Mouse (Mus musculus) kidney, embryonic 16.5 days (tissue): ENCODE measurements around the gene Cryba1. TPM values are rescaled to one million over a fixed set of nuclear protein-coding genes. Genes with fewer than 3 reads are reported as not detected.
A peak's percentile ranks its signal among the peaks of the same experiment; 100 is the strongest.
"Not testable (repeated sequence)": the region's sequence is repeated elsewhere in the genome, so short reads cannot be mapped to it uniquely, and the experiment has no call there.

Experiments
- ATAC-seq: fragments of 200-750 bp; cut with Nextera tagmentation; 2 replicates; pipeline ENCODE4 v1.8.0; 2017; ENCODE audit warnings: moderate TSS enrichment; ENCODE audit not compliant: low FRiP score, low TSS enrichment
- H3K27ac ChIP-seq: fragments of 300-500 bp; sonication (generic); 2 replicates; pipeline ENCODE4 v1.5.1; 2014; ENCODE audit warnings: low read length
- H3K27me3 ChIP-seq: fragments of 300-500 bp; sonication (generic); 2 replicates; pipeline ENCODE4 v1.6.1; 2014; ENCODE audit warnings: low read length, control low read depth, mixed read lengths; ENCODE audit not compliant: insufficient read depth
- H3K36me3 ChIP-seq: fragments of 300-500 bp; sonication (generic); 2 replicates; pipeline ENCODE4 v1.6.1; 2014; ENCODE audit warnings: low read length, control low read depth, mixed read lengths; ENCODE audit not compliant: insufficient read depth
- H3K4me1 ChIP-seq: fragments of 300-500 bp; sonication (generic); 2 replicates; pipeline ENCODE4 v1.6.1; 2014; ENCODE audit warnings: low read length, control low read depth, mixed read lengths; ENCODE audit not compliant: insufficient read depth
- H3K4me2 ChIP-seq: fragments of 300-500 bp; sonication (generic); replicated peaks from 2 replicates; pipeline ENCODE4 v1.6.1; 2014; ENCODE audit warnings: low read depth, low read length
- H3K4me3 ChIP-seq: fragments of 300-500 bp; sonication (generic); 2 replicates; pipeline ENCODE4 v1.5.1; 2014; ENCODE audit warnings: mild to moderate bottlenecking, low read length
- H3K9ac ChIP-seq: fragments of 300-500 bp; sonication (generic); replicated peaks from 2 replicates; pipeline ENCODE4 v1.6.1; 2014; ENCODE audit warnings: low read length
- H3K9me3 ChIP-seq: fragments of 300-500 bp; sonication (generic); 2 replicates; pipeline ENCODE4 v1.6.1; 2016; ENCODE audit warnings: low read length, control low read depth
- WGBS: fragments of 180-500 bp; shearing (Covaris S2); extraction: QIAGEN DNeasy Blood & Tissue Kit; methylation state at CpG from one replicate; pipeline ENCODE4 v1.1.7; 2014; 5-methylcytosine and 5-hydroxymethylcytosine counted together
- polyA plus RNA-seq: library from polyadenylated mRNA; unstranded; fragments of >200 nt; fragmentation: Nextera tagmentation; extraction: Ambion mirVana; gene quantifications from 2 replicates; pipeline ENCODE4 v1.2.1, GENCODE M21; 2015

Gene Cryba1
- polyA plus RNA-seq, 1 experiment from 2014 or later, result not detected

GRCm38 (mm10) chr11:77762783-77763672, 37.9 kb upstream of the Cryba1 start, which contains the start of gene Myo18a:
Gene Myo18a, plus strand, starts transcription at chr11:77763246.
- no peaks in the 10 kb centered on the region for H3K36me3 ChIP-seq
- no peaks in the 10 kb centered on the region for H3K27me3 ChIP-seq
- no peaks in the 10 kb centered on the region for H3K9me3 ChIP-seq
- 2% methylated on average over 59 of the region's 79 CpGs for WGBS
- H3K27ac ChIP-seq, result peak within 1 kb of the TSS; percentile 91
- peak within 1 kb of the TSS; percentile 91 for H3K9ac ChIP-seq
- H3K4me3 ChIP-seq, result peak within 1 kb of the TSS; percentile 80
- ATAC-seq, result peak; percentile 81
- peak within 1 kb of the TSS; percentile 74 for H3K4me2 ChIP-seq
- H3K4me1 ChIP-seq, result peaks cover 38% of the 10 kb centered on the region

GRCm38 (mm10) chr11:77760031-77760430, 34.9 kb upstream of the Cryba1 start:
- ATAC-seq, result no peak
- Histone ChIP-seq H3K9ac (no peak overlapping the region), H3K27me3 (no peaks in the 10 kb centered on the region), H3K9me3 (no peaks in the 10 kb centered on the region), H3K4me1 (peaks cover 13% of the 10 kb centered on the region), H3K36me3 (no peaks in the 10 kb centered on the region), H3K27ac (no peak overlapping the region), H3K4me2 (no peak overlapping the region), H3K4me3 (no peak overlapping the region)
- 87% methylated on average over 4 of the region's 4 CpGs for WGBS

GRCm38 (mm10) chr11:77753469-77753868, 28.4 kb upstream of the Cryba1 start:
- Histone ChIP-seq H3K36me3 (no peaks in the 10 kb centered on the region), H3K27me3 (no peaks in the 10 kb centered on the region), H3K4me1 (no peaks in the 10 kb centered on the region), H3K9me3 (no peaks in the 10 kb centered on the region), H3K4me2 (no peak overlapping the region), H3K4me3 (no peak overlapping the region), H3K27ac (no peak overlapping the region), H3K9ac (no peak overlapping the region)
- no peak for ATAC-seq
- WGBS, result 59% methylated on average over 3 of the region's 3 CpGs

- Histone ChIP-seq H3K4me3 (no peak overlapping the region), H3K27me3 (no peaks in the 10 kb centered on the region), H3K27ac (no peak overlapping the region), H3K4me1 (no peaks in the 10 kb centered on the region), H3K36me3 (no peaks in the 10 kb centered on the region), H3K4me2 (no peak overlapping the region), H3K9ac (no peak overlapping the region), H3K9me3 (no peaks in the 10 kb centered on the region)
- 77% methylated on average over 5 of the region's 5 CpGs for WGBS
- no peak for ATAC-seq
Observed at GRCm38 (mm10) chr11:77752525-77752924, 27.4 kb upstream of the Cryba1 start.

- Histone ChIP-seq H3K27me3 (no peaks in the 10 kb centered on the region), H3K36me3 (no peaks in the 10 kb centered on the region), H3K9ac (no peak overlapping the region), H3K9me3 (no peaks in the 10 kb centered on the region), H3K4me3 (no peak overlapping the region), H3K4me2 (no peak overlapping the region), H3K4me1 (no peaks in the 10 kb centered on the region), H3K27ac (no peak overlapping the region)
- 85% methylated on average over 5 of the region's 5 CpGs for WGBS
- no peak for ATAC-seq
Observed at GRCm38 (mm10) chr11:77748996-77749395, 23.9 kb upstream of the Cryba1 start.

- H3K27me3 ChIP-seq, H3K4me1 ChIP-seq, ATAC-seq, H3K36me3 ChIP-seq, H3K9me3 ChIP-seq, H3K27ac ChIP-seq, H3K4me2 ChIP-seq, H3K4me3 ChIP-seq, H3K9ac ChIP-seq: not testable (repeated sequence)
- WGBS, result 97% methylated on average over 13 of the region's 15 CpGs
Observed at GRCm38 (mm10) chr11:77747103-77747502, 22.0 kb upstream of the Cryba1 start.

GRCm38 (mm10) chr11:77746652-77747051, 21.6 kb upstream of the Cryba1 start:
- Histone ChIP-seq H3K4me3 (no peak overlapping the region), H3K4me2 (no peak overlapping the region), H3K36me3 (no peaks in the 10 kb centered on the region), H3K4me1 (no peaks in the 10 kb centered on the region), H3K27ac (no peak overlapping the region), H3K9me3 (no peaks in the 10 kb centered on the region), H3K27me3 (no peaks in the 10 kb centered on the region), H3K9ac (no peak overlapping the region)
- 93% methylated on average over 4 of the region's 4 CpGs for WGBS
- no peak for ATAC-seq

- Histone ChIP-seq H3K27me3 (no peaks in the 10 kb centered on the region), H3K9me3 (no peaks in the 10 kb centered on the region), H3K4me3 (no peak overlapping the region), H3K27ac (no peak overlapping the region), H3K4me1 (no peaks in the 10 kb centered on the region), H3K36me3 (no peaks in the 10 kb centered on the region), H3K9ac (no peak overlapping the region), H3K4me2 (no peak overlapping the region)
- ATAC-seq, result no peak
- WGBS, result 32% methylated on average over 6 of the region's 6 CpGs
Observed at GRCm38 (mm10) chr11:77743966-77744365, 18.9 kb upstream of the Cryba1 start.

GRCm38 (mm10) chr11:77738555-77738954, 13.5 kb upstream of the Cryba1 start:
- Histone ChIP-seq H3K4me1 (no peaks in the 10 kb centered on the region), H3K27ac (no peak overlapping the region), H3K36me3 (no peaks in the 10 kb centered on the region), H3K4me2 (no peak overlapping the region), H3K9ac (no peak overlapping the region), H3K27me3 (no peaks in the 10 kb centered on the region), H3K9me3 (no peaks in the 10 kb centered on the region), H3K4me3 (no peak overlapping the region)
- ATAC-seq, result no peak
- WGBS, result 51% methylated on average over 7 of the region's 7 CpGs

- Histone ChIP-seq H3K27ac (no peak overlapping the region), H3K9ac (no peak overlapping the region), H3K4me2 (no peak overlapping the region), H3K27me3 (no peaks in the 10 kb centered on the region), H3K4me1 (no peaks in the 10 kb centered on the region), H3K9me3 (no peaks in the 10 kb centered on the region), H3K36me3 (no peaks in the 10 kb centered on the region), H3K4me3 (no peak overlapping the region)
- no peak for ATAC-seq
- 0% methylated on average over 6 of the region's 6 CpGs for WGBS
Observed at GRCm38 (mm10) chr11:77737289-77737688, 12.2 kb upstream of the Cryba1 start.
